Mouse (Mus musculus) brain, embryonic 18.5 days (tissue): ENCODE measurements around the gene Krt8.

Experiments used
- DNase-seq: peaks from one replicate; pipeline ENCODE4 v3.0.0-alpha.2; 2012; ENCODE audit warnings: low read depth, low spot score

Krt8 gene

GRCm38 (mm10) chr15:101976023-101976422, 28.3 kb downstream of the Krt8 start:
- DNase-seq: no peak

- no peak for DNase-seq
These were observed 30.0 kb downstream of the Krt8 start for GRCm38 (mm10) chr15:101974083-101974845.

- peak; percentile 76 for DNase-seq
These were observed 30.7 kb downstream of the Krt8 start for GRCm38 (mm10) chr15:101973414-101974077.

- DNase-seq: no peak
These were observed 33.7 kb downstream of the Krt8 start for GRCm38 (mm10) chr15:101970536-101970935.

- DNase-seq: no peak
These were observed 37.5 kb downstream of the Krt8 start for GRCm38 (mm10) chr15:101966808-101967207.

- no peak for DNase-seq
These were observed 45.4 kb downstream of the Krt8 start for GRCm38 (mm10) chr15:101958891-101959290.

GRCm38 (mm10) chr15:101954187-101954586, 50.1 kb downstream of the Krt8 start, which contains the start of gene Krt78:
Gene Krt78 (minus strand): TSS chr15:101954287.
- no peak for DNase-seq

GRCm38 (mm10) chr15:101952733-101953474, 51.4 kb downstream of the Krt8 start:
- DNase-seq: no peak
